Mouse (Mus musculus): ENCODE measurements around the gene Map3k9. TPM values are rescaled to one million over a fixed set of nuclear protein-coding genes. Genes with fewer than 3 reads are reported as not detected.

Map3k9 gene
- polyA plus RNA-seq, 1 experiment = 3.3 TPM

- TF ChIP-seq CTCF (IDR thresholded peaks at IDR 0.05; ENCODE audit: control insufficient read depth, insufficient read depth, insufficient replicate concordance, low read depth, low read length) = no peak
- no peak for TF ChIP-seq POLR2A (IDR thresholded peaks at IDR 0.05; ENCODE audit: control insufficient read depth, low read depth, low read length)
- no peak overlapping the region for H3K4me3 ChIP-seq (ENCODE audit: control insufficient read depth, low read depth, low read length)
- no peak overlapping the region for H3K27ac ChIP-seq (ENCODE audit: control insufficient read depth, insufficient read depth, low read depth, low read length)
- H3K36me3 ChIP-seq (ENCODE audit: control insufficient read depth, insufficient read depth, low read length) = no peaks in the 10 kb centered on the region
- peaks cover 3% of the 10 kb centered on the region; the same call in 1 of the 2 replicates for H3K4me1 ChIP-seq (ENCODE audit: control insufficient read depth, insufficient read depth, low read length)
- no peaks in the 10 kb centered on the region for H3K27me3 ChIP-seq (ENCODE audit: control insufficient read depth, insufficient read depth, low read length)
Observed at GRCm38 (mm10) chr12:81775641-81776040, 5.3 kb downstream of the Map3k9 start.

- H3K4me1 ChIP-seq (ENCODE audit: control insufficient read depth, insufficient read depth, low read length) = no peaks in the 10 kb centered on the region
- no peaks in the 10 kb centered on the region for H3K27me3 ChIP-seq (ENCODE audit: control insufficient read depth, insufficient read depth, low read length)
- no peak overlapping the region for H3K27ac ChIP-seq (ENCODE audit: control insufficient read depth, insufficient read depth, low read depth, low read length)
- no peaks in the 10 kb centered on the region for H3K36me3 ChIP-seq (ENCODE audit: control insufficient read depth, insufficient read depth, low read length)
- no peak for TF ChIP-seq POLR2A (IDR thresholded peaks at IDR 0.05; ENCODE audit: control insufficient read depth, low read depth, low read length)
- H3K4me3 ChIP-seq (ENCODE audit: control insufficient read depth, low read depth, low read length) = no peak overlapping the region
Observed at GRCm38 (mm10) chr12:81774186-81774585, 6.8 kb downstream of the Map3k9 start.

- no peaks in the 10 kb centered on the region for H3K4me1 ChIP-seq (ENCODE audit: control insufficient read depth, insufficient read depth, low read length)
- H3K27ac ChIP-seq (ENCODE audit: control insufficient read depth, insufficient read depth, low read depth, low read length) = no peak overlapping the region
- no peak overlapping the region for H3K4me3 ChIP-seq (ENCODE audit: control insufficient read depth, low read depth, low read length)
- TF ChIP-seq POLR2A (IDR thresholded peaks at IDR 0.05; ENCODE audit: control insufficient read depth, low read depth, low read length) = no peak
- TF ChIP-seq CTCF (IDR thresholded peaks at IDR 0.05; ENCODE audit: control insufficient read depth, insufficient read depth, insufficient replicate concordance, low read depth, low read length) = no peak
- no peaks in the 10 kb centered on the region for H3K27me3 ChIP-seq (ENCODE audit: control insufficient read depth, insufficient read depth, low read length)
- H3K36me3 ChIP-seq (ENCODE audit: control insufficient read depth, insufficient read depth, low read length) = no peaks in the 10 kb centered on the region
Observed at GRCm38 (mm10) chr12:81769458-81769857, 11.5 kb downstream of the Map3k9 start.

GRCm38 (mm10) chr12:81765386-81765785 lies 15.6 kb downstream of the Map3k9 start:
- Histone ChIP-seq H3K27ac (ENCODE audit: control insufficient read depth, insufficient read depth, low read depth, low read length) (no peak overlapping the region), H3K4me1 (ENCODE audit: control insufficient read depth, insufficient read depth, low read length) (no peaks in the 10 kb centered on the region), H3K36me3 (ENCODE audit: control insufficient read depth, insufficient read depth, low read length) (no peaks in the 10 kb centered on the region), H3K4me3 (ENCODE audit: control insufficient read depth, low read depth, low read length) (no peak overlapping the region), H3K27me3 (ENCODE audit: control insufficient read depth, insufficient read depth, low read length) (no peaks in the 10 kb centered on the region)
- TF ChIP-seq CTCF (IDR thresholded peaks at IDR 0.05; ENCODE audit: control insufficient read depth, insufficient read depth, insufficient replicate concordance, low read depth, low read length) (no peak), POLR2A (IDR thresholded peaks at IDR 0.05; ENCODE audit: control insufficient read depth, low read depth, low read length) (no peak)

DNA sequence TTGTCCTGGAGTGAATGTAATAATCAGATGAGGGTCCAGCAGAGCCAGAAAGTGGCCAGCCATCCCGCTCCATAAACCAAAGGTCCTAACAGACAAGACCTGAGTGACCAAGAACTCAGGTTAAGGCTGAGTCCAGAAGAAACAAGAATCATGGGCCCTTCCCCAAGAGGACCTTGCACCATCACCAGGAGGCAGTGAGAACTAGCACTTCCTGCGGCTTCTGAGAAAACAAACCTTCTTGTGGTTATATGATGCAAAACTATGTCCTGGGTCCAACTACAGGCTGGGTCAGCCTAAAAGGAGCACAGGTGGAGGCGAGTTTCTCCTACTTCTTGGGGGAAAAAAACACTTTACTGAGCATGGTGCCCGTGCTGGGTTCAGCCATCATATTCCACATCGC lies 16.6 kb downstream of the Map3k9 start:
- H3K27me3 ChIP-seq (ENCODE audit: control insufficient read depth, insufficient read depth, low read length) = no peaks in the 10 kb centered on the region
- H3K4me1 ChIP-seq (ENCODE audit: control insufficient read depth, insufficient read depth, low read length) = no peaks in the 10 kb centered on the region
- no peak overlapping the region for H3K4me3 ChIP-seq (ENCODE audit: control insufficient read depth, low read depth, low read length)
- H3K36me3 ChIP-seq (ENCODE audit: control insufficient read depth, insufficient read depth, low read length) = no peaks in the 10 kb centered on the region
- H3K27ac ChIP-seq (ENCODE audit: control insufficient read depth, insufficient read depth, low read depth, low read length) = no peak overlapping the region
- TF ChIP-seq CTCF (IDR thresholded peaks at IDR 0.05; ENCODE audit: control insufficient read depth, insufficient read depth, insufficient replicate concordance, low read depth, low read length) = no peak
- TF ChIP-seq POLR2A (IDR thresholded peaks at IDR 0.05; ENCODE audit: control insufficient read depth, low read depth, low read length) = no peak

- H3K4me1 ChIP-seq (ENCODE audit: control insufficient read depth, insufficient read depth, low read length) = no peaks in the 10 kb centered on the region
- TF ChIP-seq POLR2A (IDR thresholded peaks at IDR 0.05; ENCODE audit: control insufficient read depth, low read depth, low read length) (no peak), CTCF (IDR thresholded peaks at IDR 0.05; ENCODE audit: control insufficient read depth, insufficient read depth, insufficient replicate concordance, low read depth, low read length) (no peak)
- H3K4me3 ChIP-seq (ENCODE audit: control insufficient read depth, low read depth, low read length) = no peak overlapping the region
- H3K27ac ChIP-seq (ENCODE audit: control insufficient read depth, insufficient read depth, low read depth, low read length) = no peak overlapping the region
- no peaks in the 10 kb centered on the region for H3K36me3 ChIP-seq (ENCODE audit: control insufficient read depth, insufficient read depth, low read length)
- H3K27me3 ChIP-seq (ENCODE audit: control insufficient read depth, insufficient read depth, low read length) = no peaks in the 10 kb centered on the region
Observed at GRCm38 (mm10) chr12:81754651-81755050, 26.3 kb downstream of the Map3k9 start.

GRCm38 (mm10) chr12:81751116-81751515 lies 29.9 kb downstream of the Map3k9 start:
- Histone ChIP-seq H3K27ac (ENCODE audit: control insufficient read depth, insufficient read depth, low read depth, low read length) (no peak overlapping the region), H3K4me1 (ENCODE audit: control insufficient read depth, insufficient read depth, low read length) (no peaks in the 10 kb centered on the region), H3K4me3 (ENCODE audit: control insufficient read depth, low read depth, low read length) (no peak overlapping the region), H3K27me3 (ENCODE audit: control insufficient read depth, insufficient read depth, low read length) (no peaks in the 10 kb centered on the region), H3K36me3 (ENCODE audit: control insufficient read depth, insufficient read depth, low read length) (no peaks in the 10 kb centered on the region)
- TF ChIP-seq POLR2A (IDR thresholded peaks at IDR 0.05; ENCODE audit: control insufficient read depth, low read depth, low read length) = no peak
- no peak for TF ChIP-seq CTCF (IDR thresholded peaks at IDR 0.05; ENCODE audit: control insufficient read depth, insufficient read depth, insufficient replicate concordance, low read depth, low read length)

DNA sequence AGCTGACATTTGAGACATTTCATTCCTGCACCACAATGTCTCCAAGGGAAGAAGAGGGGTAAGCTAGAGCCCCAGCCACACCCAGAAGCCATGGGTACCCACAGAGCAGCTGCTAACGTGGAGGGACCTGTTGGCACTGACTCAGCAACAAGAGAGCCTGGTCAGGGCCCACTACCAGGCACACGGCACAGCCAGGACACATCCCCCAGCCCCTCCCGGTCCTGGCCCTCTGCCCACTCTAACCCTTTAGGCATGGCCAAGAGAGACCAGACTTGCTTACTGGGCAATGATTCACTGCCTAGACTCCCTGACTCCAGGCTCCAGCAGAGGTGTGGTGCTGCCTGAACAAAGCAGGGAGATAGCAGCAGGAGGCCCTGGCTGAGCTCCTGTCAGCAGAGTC lies 32.1 kb downstream of the Map3k9 start:
- no peaks in the 10 kb centered on the region for H3K36me3 ChIP-seq (ENCODE audit: control insufficient read depth, insufficient read depth, low read length)
- no peaks in the 10 kb centered on the region for H3K27me3 ChIP-seq (ENCODE audit: control insufficient read depth, insufficient read depth, low read length)
- no peaks in the 10 kb centered on the region for H3K4me1 ChIP-seq (ENCODE audit: control insufficient read depth, insufficient read depth, low read length)
- H3K27ac ChIP-seq (ENCODE audit: control insufficient read depth, insufficient read depth, low read depth, low read length) = no peak overlapping the region
- TF ChIP-seq POLR2A (IDR thresholded peaks at IDR 0.05; ENCODE audit: control insufficient read depth, low read depth, low read length) (no peak), CTCF (IDR thresholded peaks at IDR 0.05; ENCODE audit: control insufficient read depth, insufficient read depth, insufficient replicate concordance, low read depth, low read length) (no peak)
- no peak overlapping the region for H3K4me3 ChIP-seq (ENCODE audit: control insufficient read depth, low read depth, low read length)
